Mouse (Mus musculus) embryonic fibroblast, embryonic 13.5 days (primary cell): Measurements from ENCODE around the gene Ereg.

Experiments used
- CTCF ChIP-seq: IDR thresholded peaks from 2 replicates; pipeline ENCODE4 v1.5.1; 2011; ENCODE audit warnings: mild to moderate bottlenecking, control low read depth, low read length, moderate library complexity, borderline replicate concordance; ENCODE audit not compliant: insufficient read depth
- POLR2A ChIP-seq: IDR thresholded peaks from 2 replicates; pipeline ENCODE4 v1.6.1; 2011; ENCODE audit warnings: low read depth, mild to moderate bottlenecking, control low read depth, low read length, moderate library complexity

GRCm38 (mm10) chr5:91027840-91028239 lies 46.6 kb upstream of the Ereg start:
- no peak for TF ChIP-seq CTCF
- no peak for TF ChIP-seq POLR2A
